Mouse (Mus musculus): ENCODE data around the gene Sdhaf1. TPM values are rescaled to one million over a fixed set of nuclear protein-coding genes. Genes with fewer than 3 reads are reported as not detected.

Sdhaf1 gene
- polyA plus RNA-seq, 1 experiment from 2014 or later: 16.7 TPM

DNA sequence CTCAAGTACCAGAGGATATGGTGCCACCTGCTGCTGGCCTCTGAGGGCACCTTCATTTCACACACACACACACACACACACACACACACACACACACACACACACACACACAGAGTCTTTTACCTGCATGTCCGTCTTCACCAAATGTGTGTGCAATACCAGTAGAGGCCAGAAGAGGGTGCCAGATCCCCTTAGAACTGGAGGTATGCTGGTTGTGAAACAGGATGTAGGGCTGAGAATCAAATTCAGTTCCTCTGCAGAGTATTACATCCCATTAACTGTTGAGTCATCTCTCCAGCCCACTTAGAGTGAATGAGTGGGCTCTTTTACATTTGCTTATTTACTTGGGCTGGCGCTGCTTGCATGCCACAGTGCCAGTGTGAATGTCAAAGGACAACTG is 1.7 kb upstream of the Sdhaf1 start:
- H3K4me2 ChIP-seq: no peak overlapping the region
- 55% methylated on average over 2 of the region's 2 CpGs for WGBS
- peaks cover 10% of the 10 kb centered on the region; the same call in 1 of the 2 replicates for H3K27me3 ChIP-seq (replicated peaks)
- peaks cover 18% of the 10 kb centered on the region for H3K4me1 ChIP-seq
- no peak for ATAC-seq (ENCODE audit: low FRiP score)
- no peaks in the 10 kb centered on the region for H3K9me3 ChIP-seq (replicated peaks)
- H3K9ac ChIP-seq (replicated peaks): no peak overlapping the region
- no peak overlapping the region for H3K4me3 ChIP-seq (replicated peaks)
- no peaks in the 10 kb centered on the region for H3K36me3 ChIP-seq
- no peak overlapping the region for H3K27ac ChIP-seq (replicated peaks)

DNA sequence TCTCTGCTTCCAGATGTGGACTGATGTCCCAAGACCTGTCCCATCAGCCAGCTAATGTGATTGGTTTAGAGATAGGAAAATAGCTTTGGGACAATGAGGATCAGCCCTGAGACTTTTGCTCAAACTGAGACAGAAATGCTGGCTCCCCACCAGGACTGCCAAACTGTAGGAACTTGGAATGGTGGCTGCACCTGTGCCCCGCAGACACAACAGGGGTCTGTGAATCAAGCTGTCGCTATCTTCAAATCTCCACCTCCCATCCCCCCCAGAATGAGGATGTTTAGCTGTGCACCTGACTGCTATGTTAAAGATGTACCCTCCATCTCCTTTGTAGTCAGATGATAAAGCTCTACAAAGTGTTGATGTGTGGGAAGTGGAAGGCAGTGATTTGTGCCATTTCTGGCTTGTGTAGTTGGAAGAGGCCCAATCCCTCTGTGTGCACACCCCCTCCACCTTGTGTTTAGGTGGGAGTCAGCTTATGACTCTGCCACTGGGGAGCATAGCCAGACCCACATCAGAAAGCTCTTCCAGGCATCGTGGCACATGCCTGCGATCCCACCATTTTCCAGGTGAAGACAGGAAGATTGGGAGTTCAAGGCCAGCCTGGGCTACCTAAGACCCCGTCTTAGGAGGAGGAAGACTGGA is 727 bp upstream of the Sdhaf1 start:
- 88% methylated on average over 5 of the region's 5 CpGs for WGBS
- H3K27ac ChIP-seq (replicated peaks): no peak overlapping the region
- H3K36me3 ChIP-seq: no peaks in the 10 kb centered on the region
- no peak overlapping the region for H3K4me3 ChIP-seq (replicated peaks)
- H3K4me1 ChIP-seq: peaks cover 18% of the 10 kb centered on the region
- peaks cover 10% of the 10 kb centered on the region; the same call in 1 of the 2 replicates for H3K27me3 ChIP-seq (replicated peaks)
- no peaks in the 10 kb centered on the region for H3K9me3 ChIP-seq (replicated peaks)
- H3K9ac ChIP-seq (replicated peaks): no peak overlapping the region
- no peak overlapping the region for H3K4me2 ChIP-seq
- no peak for ATAC-seq (ENCODE audit: low FRiP score)

DNA sequence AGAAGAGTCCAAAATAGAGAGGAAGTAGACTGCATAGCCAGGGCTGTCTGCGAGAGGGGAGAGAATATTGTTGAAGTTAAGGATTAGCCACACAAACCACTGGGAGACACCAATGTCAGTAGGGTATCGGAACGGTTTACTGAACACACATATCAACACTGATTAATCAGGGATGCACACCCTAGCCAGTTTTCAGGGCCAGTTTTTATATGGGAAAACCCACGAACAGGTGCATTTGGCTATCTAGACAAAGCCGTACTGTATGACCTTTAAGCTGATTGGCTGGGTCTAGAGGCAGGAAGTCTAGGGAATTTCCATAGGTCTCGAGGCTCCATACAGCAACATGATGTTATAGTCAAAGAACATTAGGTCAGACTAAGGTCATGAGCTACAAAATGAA is 830 bp downstream of the Sdhaf1 start:
- H3K9me3 ChIP-seq (replicated peaks): no peaks in the 10 kb centered on the region
- peak overlapping the region; percentile 71; the same call in 1 of the 2 replicates for H3K27ac ChIP-seq (replicated peaks)
- peak overlapping the region; percentile 79 for H3K4me2 ChIP-seq
- ATAC-seq (ENCODE audit: low FRiP score): no peak
- peaks cover 7% of the 10 kb centered on the region; the same call in 1 of the 2 replicates for H3K27me3 ChIP-seq (replicated peaks)
- peaks cover 18% of the 10 kb centered on the region for H3K4me1 ChIP-seq
- H3K4me3 ChIP-seq (replicated peaks): peak overlapping the region; percentile 91
- H3K36me3 ChIP-seq: no peaks in the 10 kb centered on the region
- 37% methylated on average over 6 of the region's 6 CpGs for WGBS
- peak overlapping the region; percentile 21; the same call in 1 of the 2 replicates for H3K9ac ChIP-seq (replicated peaks)

DNA sequence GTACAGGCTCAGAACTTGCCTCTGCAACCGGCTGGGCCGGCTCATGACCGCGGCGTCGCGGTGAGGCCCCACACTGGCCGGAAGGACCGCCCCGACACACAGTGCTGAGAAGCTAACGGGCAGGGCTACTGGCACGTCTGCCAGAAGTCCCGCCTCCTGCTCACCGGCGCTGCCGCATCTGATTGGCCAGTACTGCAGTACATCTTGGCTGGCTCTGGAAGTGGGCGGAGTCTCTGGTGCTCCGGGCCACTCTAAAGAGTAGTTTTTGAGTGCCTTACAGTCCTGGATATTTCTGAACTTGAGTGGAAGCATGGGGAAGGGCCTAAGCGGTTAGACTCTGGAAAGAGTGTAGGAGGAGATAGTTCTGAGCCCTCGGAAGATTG is 1.4 kb downstream of the Sdhaf1 start:
- peaks cover 7% of the 10 kb centered on the region; the same call in 1 of the 2 replicates for H3K27me3 ChIP-seq (replicated peaks)
- peak overlapping the region; percentile 90 for H3K27ac ChIP-seq (replicated peaks)
- under 1% methylated on average over 20 of the region's 20 CpGs for WGBS
- peaks cover 3% of the 10 kb centered on the region; the same call in 1 of the 2 replicates for H3K36me3 ChIP-seq
- H3K4me2 ChIP-seq: peak overlapping the region; percentile 79
- ATAC-seq (ENCODE audit: low FRiP score): peak; percentile 99
- H3K4me3 ChIP-seq (replicated peaks): peak overlapping the region; percentile 91
- peak overlapping the region; percentile 80 for H3K9ac ChIP-seq (replicated peaks)
- no peaks in the 10 kb centered on the region for H3K9me3 ChIP-seq (replicated peaks)
- H3K4me1 ChIP-seq: peaks cover 18% of the 10 kb centered on the region

DNA sequence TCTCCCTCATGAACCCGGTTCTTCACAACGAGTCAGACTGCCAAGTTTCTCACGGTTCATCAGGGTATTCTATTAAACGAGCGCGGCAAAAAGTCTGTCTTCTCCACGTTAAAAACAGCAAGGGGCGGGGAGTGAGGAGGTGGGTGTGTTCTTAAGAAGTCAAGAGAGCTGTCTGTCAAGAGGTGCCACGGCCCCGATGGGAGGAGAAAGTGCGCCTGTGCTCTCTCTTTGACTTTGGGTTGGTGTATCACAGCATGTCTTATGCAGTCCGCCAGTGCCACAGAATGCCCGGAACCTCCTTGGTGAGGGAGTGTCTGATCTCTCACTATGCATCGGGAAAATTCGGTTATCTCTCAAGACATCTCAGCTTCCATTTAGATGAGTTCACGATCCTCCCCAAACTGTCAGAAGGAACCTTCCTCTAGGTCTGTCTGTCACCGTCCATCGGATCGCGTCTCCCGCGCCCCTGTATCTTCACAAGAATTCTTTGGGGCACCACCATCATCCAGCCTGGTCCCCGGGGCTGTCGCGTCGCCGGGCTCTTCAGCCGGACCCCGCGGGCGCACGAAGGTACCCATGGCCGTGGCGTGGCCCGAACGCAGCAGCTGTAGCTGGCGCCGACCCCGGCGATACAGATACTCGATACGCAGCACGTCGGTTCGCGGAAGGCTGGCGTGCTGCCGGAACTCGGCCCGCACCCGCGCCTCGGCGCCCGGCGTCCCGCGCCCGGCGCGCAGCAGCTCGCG is 2.0 kb downstream of the Sdhaf1 start, which contains the start of gene E130208F15Rik:
Gene E130208F15Rik, plus strand, starts transcription at position 202 of the 746 bp plus-strand sequence.
- Histone ChIP-seq H3K9ac (replicated peaks) (peak within 1 kb of the TSS; percentile 80), H3K36me3 (peaks cover 4% of the 10 kb centered on the region; the same call in 1 of the 2 replicates), H3K4me3 (replicated peaks) (peak within 1 kb of the TSS; percentile 91), H3K4me1 (peaks cover 18% of the 10 kb centered on the region), H3K27me3 (replicated peaks) (peaks cover 7% of the 10 kb centered on the region; the same call in 1 of the 2 replicates), H3K4me2 (peak within 1 kb of the TSS; percentile 79), H3K27ac (replicated peaks) (peak within 1 kb of the TSS; percentile 90), H3K9me3 (replicated peaks) (no peaks in the 10 kb centered on the region)
- WGBS: under 1% methylated on average over 59 of the region's 63 CpGs
- ATAC-seq (ENCODE audit: low FRiP score): peak; percentile 70

DNA sequence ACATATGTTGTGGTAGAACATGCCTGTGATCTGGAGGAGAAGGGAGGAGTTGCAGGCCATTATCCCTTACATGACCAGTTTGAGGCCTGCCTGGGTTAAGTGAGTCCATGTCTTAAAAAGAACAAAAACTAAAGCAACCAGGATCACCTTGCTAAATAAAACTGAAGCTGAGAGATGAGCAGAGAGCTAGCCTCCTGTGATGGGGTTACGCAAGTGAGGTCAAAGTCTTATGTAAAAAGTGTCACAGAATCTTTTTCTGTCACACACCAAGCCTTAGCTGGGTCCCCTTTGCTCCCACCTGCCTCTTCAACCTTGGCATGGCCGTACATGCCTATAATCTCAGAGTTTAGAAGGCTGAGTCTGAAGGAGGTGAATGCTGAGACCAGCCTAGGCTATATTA is 2.7 kb downstream of the Sdhaf1 start:
- Histone ChIP-seq H3K4me2 (peak overlapping the region; percentile 79), H3K4me1 (peaks cover 18% of the 10 kb centered on the region), H3K9ac (replicated peaks) (peak overlapping the region; percentile 80), H3K9me3 (replicated peaks) (no peaks in the 10 kb centered on the region), H3K27me3 (replicated peaks) (peaks cover 7% of the 10 kb centered on the region; the same call in 1 of the 2 replicates), H3K4me3 (replicated peaks) (peak overlapping the region; percentile 91), H3K27ac (replicated peaks) (no peak overlapping the region), H3K36me3 (peaks cover 4% of the 10 kb centered on the region; the same call in 1 of the 2 replicates)
- no peak for ATAC-seq (ENCODE audit: low FRiP score)
- WGBS: 84% methylated on average over 2 of the region's 2 CpGs

DNA sequence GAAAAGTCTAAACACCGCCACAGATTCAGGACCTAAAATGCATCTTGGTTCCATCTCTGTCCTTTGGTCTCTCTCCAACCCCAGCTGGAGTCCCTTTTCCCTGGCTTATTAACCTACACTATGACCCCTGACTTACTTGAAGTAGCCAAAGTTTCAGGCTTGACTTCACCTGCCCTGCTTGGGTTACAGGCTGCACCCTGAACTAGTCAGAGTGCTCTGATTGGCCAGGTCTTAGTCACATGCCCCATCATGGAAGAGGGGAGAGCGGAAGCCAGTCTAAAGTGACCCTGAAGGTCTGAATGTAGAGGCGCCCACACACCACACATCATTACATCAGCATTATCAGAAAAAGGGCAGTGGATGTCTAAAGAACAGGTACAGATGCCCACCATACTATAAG is 5.6 kb downstream of the Sdhaf1 start:
- no peak for ATAC-seq (ENCODE audit: low FRiP score)
- Histone ChIP-seq H3K4me3 (replicated peaks) (no peak overlapping the region), H3K4me1 (peaks cover 21% of the 10 kb centered on the region), H3K9ac (replicated peaks) (no peak overlapping the region), H3K4me2 (no peak overlapping the region), H3K9me3 (replicated peaks) (no peaks in the 10 kb centered on the region), H3K27ac (replicated peaks) (no peak overlapping the region), H3K27me3 (replicated peaks) (no peaks in the 10 kb centered on the region), H3K36me3 (peaks cover 6% of the 10 kb centered on the region; the same call in 1 of the 2 replicates)
- WGBS: 96% methylated on average over 3 of the region's 3 CpGs

DNA sequence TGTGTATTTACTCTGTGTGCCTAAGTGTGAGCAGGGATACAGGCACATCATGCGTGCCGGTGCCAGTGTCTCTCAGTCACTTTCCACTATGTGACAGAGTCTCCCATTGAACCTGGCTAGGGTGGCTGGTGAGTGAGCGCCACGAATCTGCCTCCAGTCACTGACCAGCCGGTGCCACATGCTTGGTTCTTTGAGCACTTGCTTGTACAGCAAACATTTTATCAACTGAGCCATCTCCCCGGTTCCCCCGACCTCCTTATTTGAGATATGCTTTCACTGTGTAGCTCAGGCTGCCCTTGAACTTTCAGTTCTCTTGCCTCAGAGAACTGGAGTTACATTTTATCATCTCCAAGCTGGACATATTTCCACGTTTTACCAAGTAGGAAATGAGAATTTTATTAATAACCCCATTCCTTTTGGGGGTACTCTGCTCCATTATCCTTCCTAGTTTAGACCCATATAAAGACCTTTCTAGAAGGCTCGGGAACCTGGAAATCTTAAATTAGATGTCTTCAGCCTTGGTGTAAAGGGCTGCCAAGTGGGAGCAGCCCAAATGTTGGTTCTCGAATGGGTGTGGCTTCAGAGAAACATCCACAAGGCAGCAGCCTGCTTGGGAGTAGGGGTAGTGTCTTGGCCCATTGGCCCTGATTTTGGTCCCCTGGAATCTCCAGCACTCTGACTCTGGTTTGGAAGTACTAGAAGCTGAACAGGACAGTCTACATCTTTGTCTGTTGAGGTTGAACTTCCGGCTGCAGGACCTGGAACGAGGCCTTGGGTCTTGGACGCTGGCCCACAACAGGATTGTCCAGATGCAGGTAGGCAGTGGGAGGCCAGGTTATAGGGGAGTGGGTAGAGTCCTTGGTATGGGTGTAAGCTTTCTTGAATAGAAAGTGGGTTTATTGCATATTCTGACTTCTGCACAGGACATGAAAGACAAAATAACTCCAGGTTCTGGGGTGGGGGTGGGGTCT is 7.9 kb downstream of the Sdhaf1 start:
- Histone ChIP-seq H3K27ac (replicated peaks) (no peak overlapping the region), H3K4me1 (peaks cover 5% of the 10 kb centered on the region), H3K36me3 (peaks cover 23% of the 10 kb centered on the region; the same call in 1 of the 2 replicates), H3K9me3 (replicated peaks) (no peaks in the 10 kb centered on the region), H3K4me3 (replicated peaks) (no peak overlapping the region), H3K9ac (replicated peaks) (no peak overlapping the region), H3K4me2 (no peak overlapping the region), H3K27me3 (replicated peaks) (no peaks in the 10 kb centered on the region)
- WGBS: 86% methylated on average over 13 of the region's 13 CpGs
- ATAC-seq (ENCODE audit: low FRiP score): no peak

DNA sequence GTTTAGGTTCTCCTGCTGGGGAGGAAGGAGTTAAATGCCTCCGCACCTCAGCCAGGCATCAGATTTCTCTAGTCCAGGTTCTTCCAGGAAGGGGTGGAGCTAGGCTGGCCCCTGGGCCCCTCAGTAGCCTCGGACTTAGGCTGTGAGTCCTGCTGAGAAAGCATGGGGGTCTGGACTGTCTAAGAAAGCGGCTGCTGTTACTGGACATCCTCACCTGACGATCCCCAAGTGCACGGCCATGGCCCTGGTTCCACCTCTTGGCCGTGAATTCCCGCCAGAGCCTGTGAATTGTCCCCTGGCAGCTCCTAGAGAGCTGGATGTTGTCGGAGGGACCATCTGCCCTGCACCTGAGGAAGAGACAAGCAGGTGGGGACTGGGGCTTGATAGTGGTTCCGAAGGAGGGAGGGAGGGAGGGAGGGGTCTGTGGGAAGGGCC is 9.0 kb downstream of the Sdhaf1 start, which contains the start of gene Syne4:
Gene Syne4, plus strand, starts transcription at position 87 of the 435 bp plus-strand sequence.
- Histone ChIP-seq H3K36me3 (peaks cover 24% of the 10 kb centered on the region; the same call in 1 of the 2 replicates), H3K4me2 (peak within 1 kb of the TSS; percentile 15), H3K27ac (replicated peaks) (no peak within 1 kb of the TSS), H3K27me3 (replicated peaks) (no peaks in the 10 kb centered on the region), H3K4me1 (peaks cover 11% of the 10 kb centered on the region), H3K4me3 (replicated peaks) (peak within 1 kb of the TSS; percentile 15; the same call in 1 of the 2 replicates), H3K9ac (replicated peaks) (peak within 1 kb of the TSS; percentile 30; the same call in 1 of the 2 replicates), H3K9me3 (replicated peaks) (no peaks in the 10 kb centered on the region)
- WGBS: 4% methylated on average over 9 of the region's 9 CpGs
- no peak for ATAC-seq (ENCODE audit: low FRiP score)

DNA sequence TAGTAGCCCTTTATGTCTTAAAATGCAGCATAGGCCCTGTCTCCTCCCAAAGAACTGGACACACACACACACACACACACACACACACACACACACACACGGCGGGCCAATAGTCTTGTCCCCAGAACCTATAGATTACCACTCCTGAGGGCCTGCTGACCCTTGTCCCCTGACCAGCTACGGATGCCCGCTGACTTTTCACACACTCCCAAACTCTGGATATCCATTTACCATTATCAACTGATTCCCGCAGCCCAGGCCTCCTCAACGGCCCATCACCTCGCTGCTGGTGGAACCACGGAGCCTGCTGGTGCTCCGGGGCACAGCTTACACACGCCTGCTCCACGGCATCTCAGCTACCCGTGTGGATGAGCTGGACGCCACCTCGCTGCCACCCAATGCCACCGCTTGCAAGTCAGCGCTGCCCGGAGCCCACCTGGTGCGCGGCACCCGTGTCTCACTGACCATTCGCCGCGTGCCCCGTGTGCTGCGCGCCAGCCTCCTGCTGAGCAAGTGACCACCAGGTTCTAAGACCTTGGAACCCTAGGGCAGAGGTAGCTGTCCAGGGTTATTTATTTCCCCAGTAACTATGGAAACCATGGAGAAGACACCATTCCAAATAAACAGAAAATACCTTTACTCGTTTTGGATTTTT is 9.9 kb downstream of the Sdhaf1 start:
- H3K36me3 ChIP-seq: peaks cover 24% of the 10 kb centered on the region; the same call in 1 of the 2 replicates
- no peak for ATAC-seq (ENCODE audit: low FRiP score)
- no peak overlapping the region for H3K9ac ChIP-seq (replicated peaks)
- H3K4me2 ChIP-seq: no peak overlapping the region
- no peaks in the 10 kb centered on the region for H3K9me3 ChIP-seq (replicated peaks)
- no peak overlapping the region for H3K4me3 ChIP-seq (replicated peaks)
- H3K27ac ChIP-seq (replicated peaks): no peak overlapping the region
- H3K27me3 ChIP-seq (replicated peaks): no peaks in the 10 kb centered on the region
- WGBS: 56% methylated on average over 27 of the region's 27 CpGs
- H3K4me1 ChIP-seq: peaks cover 19% of the 10 kb centered on the region
